Mouse (Mus musculus): ENCODE results near the gene Trim67.
"Not testable (repeated sequence)": the region's sequence is repeated elsewhere in the genome, so short reads cannot be mapped to it uniquely, and the experiment has no call there.

Gene Trim67

GRCm38 (mm10) chr8:124836273-124836672, 43.4 kb downstream of the Trim67 start:
- no peak for DNase-seq

DNA sequence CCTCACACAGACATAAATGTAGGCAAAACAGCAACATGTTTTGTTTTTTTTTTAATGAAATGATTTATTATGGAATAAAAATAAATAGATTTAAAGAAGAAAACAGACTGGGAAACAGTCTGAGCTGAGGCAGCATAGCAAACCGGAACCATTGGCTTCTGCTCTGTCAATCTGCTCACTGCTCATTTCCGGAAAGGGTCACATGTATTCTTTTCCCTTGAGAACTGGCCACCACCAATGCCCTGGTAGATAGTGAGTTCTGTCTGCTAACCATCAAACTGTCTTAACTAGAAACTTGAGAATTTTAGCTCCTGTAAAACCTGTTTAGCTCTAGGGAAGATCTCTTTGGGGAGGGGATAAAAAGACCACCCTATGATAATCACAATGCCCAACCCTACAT, 44.0 kb downstream of the Trim67 start:
- DNase-seq, result no peak

DNA sequence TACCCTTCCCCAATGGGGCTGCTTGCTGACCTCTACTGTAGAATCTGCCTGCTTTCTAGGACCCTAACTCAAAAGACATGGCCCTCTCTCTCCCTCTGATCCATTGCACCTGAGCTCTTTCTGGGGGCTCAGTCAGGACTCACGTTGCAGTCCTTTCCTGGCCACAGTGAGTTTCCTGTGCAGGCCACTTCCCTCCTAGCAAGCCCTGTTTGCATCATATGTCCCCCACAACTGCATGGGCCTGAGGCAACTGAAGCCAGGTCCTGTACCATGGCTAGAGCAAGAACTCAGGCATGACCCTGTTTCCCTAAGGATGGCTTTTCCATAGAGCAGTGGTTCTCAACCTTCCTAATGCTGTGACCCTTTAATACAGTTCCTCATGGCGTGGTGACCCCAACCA, 45.1 kb downstream of the Trim67 start:
- no peak for DNase-seq

DNA sequence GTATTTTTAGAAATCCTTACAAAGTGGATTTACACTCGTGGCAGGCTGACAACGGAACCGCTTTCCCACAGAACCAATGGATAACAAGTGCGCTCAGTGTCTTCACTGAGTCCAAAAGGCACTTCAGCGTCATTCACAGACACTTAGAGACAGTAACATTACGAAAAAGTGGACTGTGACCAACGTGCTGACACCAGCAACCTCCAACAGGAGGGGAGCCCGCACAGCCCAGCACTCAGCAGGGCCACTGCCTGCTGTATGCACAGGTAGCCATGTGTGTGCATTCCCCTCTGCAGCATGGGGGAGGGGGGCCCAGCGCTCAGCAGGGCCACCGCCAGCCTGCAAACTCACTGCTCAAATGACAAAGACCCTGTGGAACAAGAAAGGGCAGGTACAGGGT, 46.5 kb downstream of the Trim67 start:
- no peak for DNase-seq

DNA sequence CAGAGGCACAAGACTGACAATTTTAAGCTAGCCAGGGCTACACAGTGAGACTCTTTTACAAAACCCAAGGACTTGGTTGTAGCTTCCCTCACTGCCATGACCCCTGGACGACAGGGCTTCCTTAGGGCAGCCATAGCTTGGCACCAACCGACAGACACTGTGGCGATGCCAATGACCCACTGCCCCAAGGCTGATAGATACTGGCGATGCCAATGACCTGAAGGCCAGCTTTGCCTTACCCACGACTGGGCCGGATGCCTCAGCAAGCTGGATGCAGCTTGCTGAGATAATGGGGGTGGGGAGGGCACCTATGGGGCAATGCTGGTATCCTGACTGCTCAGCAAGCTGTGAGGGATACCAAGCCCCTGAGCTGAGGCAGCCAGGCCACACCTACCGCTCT, 48.0 kb downstream of the Trim67 start:
- no peak for DNase-seq

- no peak for DNase-seq
Measured at GRCm38 (mm10) chr8:124841775-124842174, 48.9 kb downstream of the Trim67 start.

GRCm38 (mm10) chr8:124842929-124843328, 50.0 kb downstream of the Trim67 start:
- not testable (repeated sequence) for DNase-seq

DNA sequence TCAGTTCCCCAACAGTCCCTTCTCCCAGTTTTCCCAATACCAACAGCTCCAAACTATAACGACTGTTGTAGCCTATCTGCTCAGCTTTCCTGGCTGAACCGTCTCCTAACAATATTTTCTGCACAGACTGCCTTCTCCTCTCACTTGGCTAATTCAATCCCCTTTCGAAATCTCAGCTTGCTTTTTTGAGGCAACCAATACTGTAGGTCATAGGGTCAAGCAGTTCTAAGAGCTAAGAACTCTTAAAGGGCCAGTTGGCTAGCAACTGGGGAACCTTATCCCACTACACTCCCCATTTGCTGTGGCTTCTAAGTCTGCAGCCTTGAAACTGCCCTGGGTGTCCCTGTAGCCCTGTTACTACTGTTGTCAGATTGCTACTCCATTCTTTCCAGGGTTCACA, 52.2 kb downstream of the Trim67 start:
- DNase-seq, result no peak

GRCm38 (mm10) chr8:124845573-124845972, 52.7 kb downstream of the Trim67 start:
- no peak for DNase-seq

DNA sequence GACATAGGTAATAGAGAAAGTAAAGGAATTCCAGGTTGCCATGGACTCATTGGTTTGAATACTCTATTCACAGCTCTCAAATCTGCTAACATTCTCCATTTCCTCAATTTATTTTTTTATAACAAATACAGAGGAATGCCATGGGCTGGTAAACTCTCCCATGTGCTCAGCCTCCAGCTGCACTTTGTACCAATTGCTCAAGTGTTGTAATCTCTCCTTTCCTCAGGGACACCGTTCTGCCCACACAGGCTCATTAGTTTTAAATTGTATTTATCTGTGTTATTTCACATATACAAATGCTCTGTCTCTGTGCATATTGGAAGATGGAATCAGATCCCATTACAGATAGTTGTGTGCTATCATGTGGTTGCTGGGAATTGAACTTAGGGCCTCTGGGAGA, 60.6 kb downstream of the Trim67 start:
- DNase-seq, result no peak

GRCm38 (mm10) chr8:124859466-124859865, 66.6 kb downstream of the Trim67 start:
- DNase-seq, result no peak

DNA sequence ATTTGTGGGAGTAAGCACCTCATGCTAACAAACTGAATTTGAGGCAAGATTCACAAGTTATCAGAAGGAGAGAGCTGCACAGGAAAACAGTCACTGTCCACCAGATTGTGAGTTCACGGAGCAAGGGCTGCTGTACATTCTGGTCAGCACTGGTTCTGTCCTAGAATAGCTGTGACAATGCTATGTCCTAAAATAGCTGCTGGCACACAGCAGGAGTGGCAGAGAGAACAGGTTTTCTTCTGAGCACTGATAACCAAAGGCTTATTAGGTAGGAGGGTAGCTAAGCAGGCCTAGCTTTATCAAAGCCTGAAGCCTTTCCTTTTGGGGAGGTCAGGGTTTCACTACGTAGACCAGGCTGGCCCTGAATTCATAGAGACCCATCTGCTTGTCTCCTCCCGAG, 67.3 kb downstream of the Trim67 start:
- no peak for DNase-seq

DNA sequence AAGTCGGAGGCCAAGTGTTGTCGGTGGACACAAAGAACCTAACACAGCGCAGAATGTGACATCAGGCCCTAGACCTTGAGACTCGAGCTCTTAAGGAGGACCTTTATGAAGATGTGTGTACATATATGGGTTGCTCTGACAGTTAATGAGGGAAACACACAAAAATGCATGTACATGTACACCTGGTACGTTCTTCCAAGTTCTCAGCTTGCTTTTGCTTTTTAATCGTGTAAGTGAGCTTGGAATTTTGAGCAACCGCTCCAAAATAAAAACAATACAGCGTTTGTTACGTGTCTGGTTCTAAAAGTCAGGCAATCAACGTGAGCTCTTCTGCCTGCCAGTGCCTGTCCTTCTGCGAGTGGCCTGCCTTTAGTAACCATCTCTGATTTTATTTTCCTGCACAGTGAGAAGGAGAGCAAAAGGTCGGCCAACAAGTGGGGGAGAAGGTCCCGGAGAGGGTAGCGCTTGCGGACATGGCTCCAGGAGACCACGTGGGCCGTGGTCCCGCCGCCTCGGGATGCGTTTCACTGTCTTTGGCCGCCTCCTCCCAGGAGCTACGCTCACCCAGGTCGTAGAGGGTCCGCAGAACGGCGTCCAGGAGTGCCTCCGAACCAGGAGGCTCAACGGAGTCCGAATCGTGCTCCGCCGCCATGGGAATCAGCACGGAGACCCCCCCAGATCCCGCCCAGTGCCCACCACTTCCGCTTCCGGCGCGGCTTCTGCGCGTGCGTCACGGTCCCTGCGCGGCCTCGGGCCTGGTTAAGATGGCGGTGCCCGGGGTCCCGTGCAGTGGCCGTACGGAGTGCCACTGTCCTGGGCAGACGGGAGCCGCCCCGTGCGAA, 69.7 kb downstream of the Trim67 start, which contains the start of the genes Gnpat and 2810004N23Rik:
Gene Gnpat (plus strand): TSS at position 713 of the 842 bp plus-strand sequence.
Gene 2810004N23Rik (minus strand): TSS at position 800 of the 842 bp plus-strand sequence.
- DNase-seq, result peak; percentile 95

DNA sequence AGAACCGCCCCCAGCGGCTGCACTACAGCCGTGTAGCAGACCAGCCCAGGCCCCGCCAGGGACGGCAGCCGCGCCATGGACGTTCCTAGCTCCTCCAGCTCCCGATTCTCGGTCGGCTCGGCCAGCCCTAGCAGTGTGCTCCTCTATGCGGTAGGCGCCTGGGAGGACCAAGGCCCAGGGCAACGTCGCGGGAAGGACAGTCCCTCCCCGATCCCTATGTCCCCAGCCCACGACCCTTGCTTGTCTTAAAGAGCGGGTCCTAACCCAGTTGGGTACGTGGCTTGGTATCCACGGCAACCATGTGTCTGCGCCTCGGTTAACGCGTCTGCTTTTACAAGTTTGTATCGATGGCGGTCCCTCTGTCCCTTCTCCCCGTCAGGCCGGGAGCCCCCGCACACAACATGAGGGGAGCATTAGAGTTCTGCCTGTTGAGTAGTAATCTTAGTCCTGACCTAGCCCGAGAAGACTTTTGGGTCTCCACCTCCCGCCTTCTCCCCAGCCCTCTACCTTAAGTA, 70.3 kb downstream of the Trim67 start:
- DNase-seq, result no peak

- DNase-seq, result no peak
Measured at GRCm38 (mm10) chr8:124863729-124864128, 70.8 kb downstream of the Trim67 start.

GRCm38 (mm10) chr8:124866669-124867068, 73.8 kb downstream of the Trim67 start:
- DNase-seq, result no peak

- no peak for DNase-seq
Measured at GRCm38 (mm10) chr8:124867126-124867525, 74.2 kb downstream of the Trim67 start.

GRCm38 (mm10) chr8:124869708-124870107, 76.8 kb downstream of the Trim67 start:
- DNase-seq, result no peak

- no peak for DNase-seq
Measured at GRCm38 (mm10) chr8:124871474-124871873, 78.6 kb downstream of the Trim67 start.

- DNase-seq, result no peak
Measured at GRCm38 (mm10) chr8:124872081-124872480, 79.2 kb downstream of the Trim67 start.

GRCm38 (mm10) chr8:124872690-124873089, 79.8 kb downstream of the Trim67 start:
- no peak for DNase-seq

DNA sequence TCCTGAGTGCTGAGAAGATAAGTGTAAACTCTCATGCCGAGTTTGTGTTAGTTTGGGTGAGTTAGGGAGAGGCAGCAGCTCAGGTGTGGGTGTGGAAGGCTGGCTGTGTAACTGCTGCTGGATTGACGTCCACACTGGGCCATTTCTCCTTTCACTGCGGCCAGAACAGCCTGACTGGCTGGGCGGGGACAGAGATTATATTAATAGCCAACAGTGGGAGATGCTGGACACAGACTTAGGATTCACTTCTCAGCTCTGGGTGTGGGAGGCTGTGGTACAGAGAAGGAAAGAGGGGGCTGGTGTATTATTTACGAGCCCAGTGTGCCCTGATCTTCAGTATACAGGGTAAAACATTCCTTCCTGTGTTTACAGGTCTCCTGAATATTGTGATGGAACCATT, 85.2 kb downstream of the Trim67 start:
- DNase-seq, result no peak

DNA sequence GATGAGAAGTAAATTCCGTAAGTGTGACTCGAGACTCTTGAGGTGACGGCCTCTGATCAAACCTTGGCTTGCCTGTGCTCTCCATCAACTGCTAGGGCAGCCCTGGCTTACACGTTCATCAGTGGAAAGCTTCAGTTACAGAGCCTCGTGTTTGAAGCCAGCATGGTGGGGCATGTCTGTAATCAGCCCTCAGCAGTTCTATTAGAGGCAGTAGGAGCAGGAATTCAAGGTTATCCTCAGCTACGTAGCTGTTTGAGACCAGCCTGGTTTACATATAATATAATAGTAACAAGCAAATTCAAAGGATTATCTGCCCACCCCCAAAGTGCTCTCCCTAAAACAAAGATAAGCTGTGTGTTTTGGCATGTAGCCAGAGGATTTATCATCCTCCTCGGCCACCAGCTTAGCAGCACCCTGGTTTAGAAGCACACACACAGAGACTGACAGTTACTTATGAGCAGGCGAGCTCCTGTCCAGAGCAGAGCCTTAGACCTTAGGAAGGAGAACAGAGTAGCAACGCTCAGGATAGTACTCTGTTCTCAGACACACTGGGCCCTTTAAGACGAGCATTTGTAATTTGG, 86.1 kb downstream of the Trim67 start:
- DNase-seq, result no peak

Data from kidney, postnatal 14 days (tissue).